Mouse (Mus musculus) brown adipose tissue, adult 24 weeks (tissue): Measurements from ENCODE around the gene Per1. TPM values are rescaled to one million over a fixed set of nuclear protein-coding genes. Genes with fewer than 3 reads are reported as not detected.
A peak's percentile ranks its signal among the peaks of the same experiment; 100 is the strongest.

Experiments
- H3K27ac ChIP-seq: fragments of 200-500 bp; replicated peaks from 2 replicates; pipeline ENCODE4 v1.5.1; 2012; ENCODE audit warnings: low read depth, mild to moderate bottlenecking, low read length
- H3K4me1 ChIP-seq: fragments of 200-500 bp; 2 replicates; pipeline ENCODE4 v1.6.1; 2012; ENCODE audit warnings: low read length, mixed read lengths; ENCODE audit not compliant: control insufficient read depth, insufficient read depth, insufficient read length
- H3K4me3 ChIP-seq: fragments of 200-500 bp; 2 replicates; pipeline ENCODE4 v1.5.1; 2012; ENCODE audit warnings: low read depth, mild to moderate bottlenecking, low read length, moderate library complexity; ENCODE audit not compliant: insufficient read depth
- polyA plus RNA-seq: library from polyadenylated mRNA; stranded (reverse); fragments of >200 nt; gene quantifications from 2 replicates; pipeline ENCODE4 v1.2.4, GENCODE M21; 2012; ENCODE audit not compliant: missing spikeins, insufficient read depth, insufficient read length

Gene Per1
- polyA plus RNA-seq, 1 experiment, result 7.9 TPM

DNA sequence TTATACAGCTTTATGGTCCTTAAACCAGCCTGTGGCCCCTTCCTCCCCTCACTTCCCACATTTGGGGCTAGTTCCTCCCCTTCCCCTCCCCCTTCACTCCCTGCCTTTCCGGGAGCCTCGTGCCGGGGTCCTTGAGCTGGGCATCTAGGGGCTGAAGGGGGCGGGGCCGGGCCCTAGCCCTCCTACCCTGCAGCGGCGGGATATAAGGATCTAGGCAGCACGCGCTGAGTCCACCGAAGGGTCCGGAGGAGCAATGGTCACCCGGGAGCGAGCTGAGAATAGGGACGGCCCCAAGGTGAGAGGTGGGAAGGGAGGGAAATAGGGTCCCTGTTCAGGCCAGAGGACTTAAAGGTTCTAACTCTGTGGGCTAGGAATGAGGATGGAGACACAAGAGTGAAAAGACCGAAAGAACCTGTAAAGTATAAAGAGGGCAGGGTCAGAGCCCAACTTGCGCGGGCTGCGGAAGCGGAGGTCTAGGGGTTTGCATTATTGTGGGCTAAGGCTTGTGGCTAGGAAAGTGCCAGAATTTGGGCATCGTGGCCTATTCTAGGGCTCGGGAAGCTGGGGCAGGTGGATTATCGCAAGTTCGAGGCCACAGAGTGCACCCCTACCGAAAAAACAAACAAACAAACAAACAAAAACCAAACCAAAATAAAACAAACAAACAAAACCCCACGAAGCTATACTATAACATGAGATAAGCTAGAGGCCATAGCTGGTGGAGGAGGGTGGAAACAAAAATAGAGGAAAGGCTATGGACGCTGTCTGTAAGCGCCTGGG is 25.4 kb downstream of the Per1 start, which contains the start of gene Hes7:
Hes7 (plus strand) TSS at position 184 of the 780 bp plus-strand sequence.
- H3K4me1 ChIP-seq, result no peaks in the 10 kb centered on the region; the same call in 1 of the 2 replicates
- H3K27ac ChIP-seq, result no peak within 1 kb of the TSS
- peak within 1 kb of the TSS; percentile 64 for H3K4me3 ChIP-seq

DNA sequence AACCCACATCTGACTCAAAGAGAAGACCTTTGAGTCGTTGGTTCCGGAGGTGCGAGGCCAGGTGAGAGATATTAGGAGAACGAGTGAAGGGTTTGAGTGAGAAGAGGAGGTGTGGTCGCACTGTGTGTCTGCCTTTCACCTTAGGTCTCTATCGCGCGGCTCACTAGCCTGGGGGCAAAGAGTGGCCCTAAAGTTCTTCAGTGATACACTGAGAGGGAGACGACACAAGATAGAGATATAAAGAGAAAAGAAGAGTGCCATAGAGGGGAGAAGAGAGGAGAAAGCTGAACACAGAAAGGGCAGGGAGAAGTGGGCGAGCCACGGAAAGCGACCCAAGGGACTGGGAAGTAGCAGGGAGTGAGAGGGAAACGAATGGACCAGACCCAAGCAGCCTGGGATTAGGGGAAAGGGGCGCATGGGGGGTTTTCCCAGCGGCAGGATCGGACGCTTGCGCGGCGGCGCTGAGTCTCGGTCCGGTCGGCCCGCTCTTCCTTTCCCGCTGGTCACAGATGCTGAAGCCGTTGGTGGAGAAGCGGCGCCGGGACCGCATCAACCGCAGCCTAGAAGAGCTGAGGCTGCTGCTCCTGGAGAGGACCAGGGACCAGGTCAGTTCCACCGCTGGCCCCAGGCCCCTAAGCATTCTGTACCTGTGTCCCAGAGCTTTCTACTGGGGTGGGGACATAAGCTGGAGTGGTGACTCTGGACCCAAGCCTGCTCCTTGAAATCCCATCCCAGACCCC is 26.2 kb downstream of the Per1 start:
- H3K4me3 ChIP-seq, result peak overlapping the region; percentile 64
- no peak overlapping the region for H3K27ac ChIP-seq
- H3K4me1 ChIP-seq, result no peaks in the 10 kb centered on the region; the same call in 1 of the 2 replicates

DNA sequence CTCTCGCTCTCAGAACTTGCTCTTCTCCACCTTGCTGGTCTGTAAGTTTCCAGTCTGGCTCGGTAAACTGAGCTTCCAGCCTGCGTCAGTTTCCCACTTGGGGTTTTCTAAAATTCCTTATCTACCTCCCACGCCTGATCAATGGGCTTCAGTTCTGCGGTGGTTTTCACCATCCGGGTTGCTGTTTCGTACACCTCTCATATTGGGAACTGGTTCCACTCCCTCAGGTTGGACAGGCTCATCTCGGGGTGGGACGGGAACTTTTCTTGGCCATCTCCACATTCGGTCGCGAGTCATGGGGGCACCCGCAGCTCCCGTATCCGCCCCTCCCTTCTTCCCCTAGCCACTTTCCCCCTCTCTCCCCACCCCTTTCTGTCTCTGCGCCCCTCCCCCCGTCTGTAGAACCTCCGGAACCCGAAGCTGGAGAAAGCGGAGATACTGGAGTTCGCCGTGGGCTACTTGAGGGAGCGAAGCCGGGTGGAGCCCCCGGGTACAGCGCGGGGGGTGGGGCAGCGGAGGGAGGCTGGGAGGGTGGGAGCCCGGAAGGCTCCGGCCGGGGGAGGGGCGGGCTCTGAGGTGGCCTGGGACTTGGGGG is 26.8 kb downstream of the Per1 start:
- Histone ChIP-seq H3K4me1 (no peaks in the 10 kb centered on the region; the same call in 1 of the 2 replicates), H3K27ac (0 out of 2 replicates have a peak overlapping the region, but pooled peaks have one; percentile 38), H3K4me3 (peak overlapping the region; percentile 64)

DNA sequence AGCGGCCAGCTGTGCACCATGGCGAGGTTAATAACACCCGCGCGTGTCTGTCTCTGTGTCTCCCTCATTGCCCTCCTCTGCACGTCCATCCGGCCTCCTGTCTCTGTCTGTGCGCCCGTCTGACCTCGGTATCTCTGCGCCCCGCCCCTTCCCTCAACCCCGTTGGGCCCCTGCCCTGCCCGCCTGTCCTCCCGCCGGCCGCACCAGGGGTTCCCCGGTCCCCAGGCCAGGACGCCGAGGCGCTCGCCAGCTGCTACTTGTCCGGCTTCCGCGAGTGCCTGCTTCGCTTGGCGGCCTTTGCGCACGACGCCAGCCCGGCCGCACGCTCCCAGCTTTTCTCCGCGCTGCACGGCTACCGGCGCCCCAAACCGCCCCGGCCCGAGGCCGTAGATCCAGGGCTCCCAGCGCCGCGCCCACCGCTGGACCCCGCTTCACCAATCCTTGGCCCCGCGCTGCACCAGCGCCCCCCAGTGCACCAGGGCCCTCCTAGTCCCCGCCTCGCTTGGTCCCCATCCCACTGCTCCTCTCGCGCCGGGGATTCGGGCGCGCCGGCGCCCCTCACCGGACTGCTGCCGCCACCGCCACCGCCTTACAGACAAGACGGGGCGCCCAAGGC is 27.4 kb downstream of the Per1 start, which contains the start of gene 9130213A22Rik:
9130213A22Rik (minus strand) TSS at position 254 of the 616 bp plus-strand sequence.
- H3K4me1 ChIP-seq, result no peaks in the 10 kb centered on the region; the same call in 1 of the 2 replicates
- H3K4me3 ChIP-seq, result peak within 1 kb of the TSS; percentile 64
- 0 out of 2 replicates have a peak within 1 kb of the TSS, but pooled peaks have one; percentile 38 for H3K27ac ChIP-seq

DNA sequence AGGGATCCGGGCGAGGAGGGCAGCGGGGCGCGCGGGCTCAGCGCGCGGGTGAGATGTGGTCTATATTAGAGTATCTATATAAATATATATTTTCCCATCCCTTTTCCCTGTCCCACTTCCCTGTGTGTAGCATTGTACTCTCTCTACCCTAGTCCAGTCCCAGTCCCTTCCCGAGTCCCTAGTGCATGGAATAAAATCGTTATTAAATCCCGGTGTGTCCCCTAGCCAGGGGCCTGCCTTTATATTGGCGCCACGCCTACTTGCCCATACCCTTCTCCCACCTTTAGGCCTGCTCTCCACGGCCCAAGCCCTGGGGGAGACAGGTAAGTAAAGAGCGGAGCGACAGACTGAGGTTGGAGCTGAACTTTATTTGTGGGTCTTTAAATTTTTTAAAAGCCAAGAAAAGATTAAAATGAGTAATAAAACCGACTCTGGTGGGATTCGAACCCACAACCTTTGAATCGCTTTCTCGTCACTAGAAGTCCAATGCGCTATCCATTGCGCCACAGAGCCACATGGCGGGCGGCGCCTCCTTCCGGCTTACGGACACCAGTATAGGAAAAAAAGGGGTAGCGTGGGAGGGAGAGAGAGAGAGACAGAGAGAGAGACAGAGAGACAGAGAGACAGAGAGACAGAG is 28.2 kb downstream of the Per1 start:
- Histone ChIP-seq H3K27ac (peak overlapping the region; percentile 75), H3K4me1 (no peaks in the 10 kb centered on the region; the same call in 1 of the 2 replicates), H3K4me3 (peak overlapping the region; percentile 64)

DNA sequence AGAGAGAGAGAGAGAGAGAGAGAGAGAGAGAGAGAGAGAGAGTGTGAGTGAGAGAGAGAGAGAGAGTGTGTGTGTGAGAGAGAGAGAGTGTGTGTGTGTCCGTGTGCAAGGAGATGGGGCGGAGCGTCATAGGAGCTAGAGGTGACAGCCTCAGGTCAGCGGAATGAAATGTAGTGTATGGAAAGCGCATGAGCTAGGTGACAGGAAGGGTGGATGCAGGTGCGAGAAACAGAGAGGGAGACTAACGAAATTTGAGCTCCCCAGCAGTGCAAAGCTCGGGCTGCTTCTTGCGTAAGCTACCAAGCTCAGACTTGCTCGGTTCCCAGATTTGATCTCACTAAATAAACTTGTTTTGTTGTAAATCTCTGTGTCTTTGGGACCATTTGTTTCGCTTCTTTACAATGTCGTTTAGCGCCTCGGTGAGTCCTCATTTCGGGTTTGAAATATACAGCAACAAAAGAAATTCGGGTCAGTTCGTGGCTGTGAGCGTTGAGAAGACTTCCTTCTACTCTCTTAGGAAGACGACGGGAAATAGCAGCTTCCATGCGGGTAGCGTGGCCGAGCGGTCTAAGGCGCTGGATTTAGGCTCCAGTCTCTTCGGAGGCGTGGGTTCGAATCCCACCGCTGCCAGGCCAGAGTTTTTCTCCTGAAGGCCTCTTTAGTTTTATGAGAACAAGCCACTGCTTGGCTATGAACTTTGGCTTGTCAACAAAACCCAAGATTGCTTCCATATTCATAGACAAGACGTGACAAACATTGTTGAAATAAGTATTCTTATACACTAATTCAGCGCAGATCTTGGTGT is 28.9 kb downstream of the Per1 start:
- peak overlapping the region; percentile 64 for H3K4me3 ChIP-seq
- H3K27ac ChIP-seq, result peak overlapping the region; percentile 75
- no peaks in the 10 kb centered on the region; the same call in 1 of the 2 replicates for H3K4me1 ChIP-seq

DNA sequence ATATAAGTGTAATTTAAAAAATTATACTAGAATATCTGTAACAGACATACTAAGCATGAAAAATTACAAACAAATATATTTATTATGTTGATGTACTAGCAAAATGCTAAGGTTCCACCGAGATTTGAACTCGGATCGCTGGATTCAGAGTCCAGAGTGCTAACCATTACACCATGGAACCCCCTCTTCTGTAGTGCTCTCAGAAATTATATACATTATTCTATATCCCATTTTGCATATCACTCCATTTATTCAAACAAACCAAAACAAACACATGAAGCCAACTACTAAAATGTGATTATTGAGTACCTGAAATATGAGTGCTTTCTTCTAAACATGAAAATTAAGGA is 29.5 kb downstream of the Per1 start:
- Histone ChIP-seq H3K4me1 (no peaks in the 10 kb centered on the region; the same call in 1 of the 2 replicates), H3K4me3 (no peak overlapping the region), H3K27ac (no peak overlapping the region)

DNA sequence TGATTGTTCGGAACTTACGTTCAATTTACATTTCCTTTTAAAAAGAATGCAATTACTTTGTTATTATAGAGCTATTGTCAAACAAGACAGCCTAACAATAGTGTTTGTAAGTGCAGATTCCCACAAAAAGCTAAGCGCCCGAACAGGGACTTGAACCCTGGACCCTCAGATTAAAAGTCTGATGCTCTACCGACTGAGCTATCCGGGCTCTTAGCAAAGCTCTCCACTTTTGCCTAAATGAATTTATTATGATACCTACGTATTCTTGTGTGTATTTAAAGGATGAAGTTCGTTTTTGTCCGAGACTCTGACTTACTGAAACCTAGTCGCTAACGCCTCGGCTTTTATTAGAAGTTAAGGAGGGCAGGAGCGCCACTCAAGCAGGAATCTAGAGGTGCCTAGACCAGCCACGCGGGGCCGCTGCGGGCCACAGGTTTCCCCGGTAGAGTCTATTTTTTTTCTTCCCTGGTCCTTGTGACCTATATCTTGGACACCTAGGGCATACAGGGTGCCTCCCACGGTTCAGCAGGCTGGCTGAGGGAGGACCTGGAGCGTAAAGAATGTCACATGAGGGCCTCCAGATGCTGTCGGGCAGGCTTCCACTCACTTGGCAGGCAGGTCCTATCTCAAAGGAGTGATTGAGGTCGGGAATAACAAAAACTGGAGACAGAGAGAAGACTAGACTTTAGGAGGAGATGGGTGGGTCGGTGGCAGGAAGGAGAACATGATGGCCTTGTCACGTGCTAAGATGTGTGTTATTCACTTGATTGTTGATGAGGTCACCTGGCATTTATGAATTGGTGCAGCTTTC is 30.2 kb downstream of the Per1 start:
- Histone ChIP-seq H3K27ac (peak overlapping the region; percentile 47), H3K4me1 (no peaks in the 10 kb centered on the region; the same call in 1 of the 2 replicates), H3K4me3 (peak overlapping the region; percentile 68)

DNA sequence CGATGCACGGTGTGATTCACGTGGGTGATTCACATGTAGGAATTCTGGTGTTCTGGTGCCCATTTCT is 30.7 kb downstream of the Per1 start, which contains the start of gene Aloxe3:
Aloxe3 (plus strand) TSS at position 45 of the 67 bp plus-strand sequence.
- Histone ChIP-seq H3K27ac (peak within 1 kb of the TSS; percentile 47), H3K4me1 (no peaks in the 10 kb centered on the region; the same call in 1 of the 2 replicates), H3K4me3 (peak within 1 kb of the TSS; percentile 68)

DNA sequence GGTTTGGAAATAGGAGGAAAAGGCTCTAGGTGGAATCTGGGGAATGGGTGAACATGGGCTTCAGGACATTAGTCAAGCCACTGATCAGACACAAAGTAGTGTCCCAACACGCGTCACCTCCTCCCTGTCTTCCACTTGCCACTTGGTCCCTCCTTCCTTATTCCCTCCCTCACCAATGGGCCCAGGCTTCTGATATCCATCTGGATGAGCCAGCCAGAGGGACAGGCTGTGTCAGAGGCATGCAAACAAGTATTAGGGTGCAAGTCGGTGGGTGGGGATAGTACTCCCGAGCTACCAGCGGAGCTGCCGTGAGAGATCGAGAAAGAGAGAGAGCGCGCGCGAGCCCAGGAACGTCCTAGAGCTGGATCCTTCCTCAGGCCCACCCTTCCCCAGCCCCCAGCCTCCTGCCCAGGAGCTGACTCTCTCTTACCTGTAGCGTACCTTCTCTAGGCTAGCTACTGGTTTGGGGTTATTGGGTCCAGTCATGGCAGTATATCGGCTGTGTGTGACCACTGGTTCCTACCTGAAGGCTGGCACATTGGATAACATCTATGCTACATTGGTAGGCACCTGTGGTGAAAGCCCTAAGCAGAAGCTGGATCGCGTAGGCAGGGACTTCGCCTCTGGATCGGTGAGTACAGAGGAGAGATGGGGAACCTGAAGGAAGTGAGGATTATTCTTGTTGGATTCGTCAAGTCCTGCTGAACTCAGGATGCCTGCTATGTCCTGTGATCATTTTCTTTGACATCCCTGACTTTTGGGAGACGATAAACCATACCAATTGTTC is 31.1 kb downstream of the Per1 start:
- H3K4me1 ChIP-seq, result no peaks in the 10 kb centered on the region; the same call in 1 of the 2 replicates
- no peak overlapping the region for H3K27ac ChIP-seq
- H3K4me3 ChIP-seq, result peak overlapping the region; percentile 68

DNA sequence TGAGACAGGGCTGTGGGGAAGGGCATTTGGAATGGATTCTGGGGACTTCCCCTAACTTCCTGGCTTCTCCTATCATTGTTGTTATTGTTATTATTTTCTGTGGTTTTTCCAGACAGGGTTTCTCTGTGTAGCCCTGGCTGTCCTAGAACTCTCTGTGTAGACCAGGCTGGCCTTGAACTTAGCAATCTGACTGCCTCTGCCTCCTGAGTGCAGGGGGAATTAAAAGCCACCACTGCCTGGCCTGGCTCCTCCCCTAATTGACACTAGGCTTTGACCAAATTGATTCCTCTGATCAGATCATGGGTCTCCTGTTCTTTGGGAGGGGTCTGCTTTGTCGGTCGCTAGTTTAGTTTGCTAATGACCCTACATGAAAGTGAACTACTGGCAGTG is 31.7 kb downstream of the Per1 start:
- Histone ChIP-seq H3K4me1 (no peaks in the 10 kb centered on the region; the same call in 1 of the 2 replicates), H3K27ac (no peak overlapping the region), H3K4me3 (no peak overlapping the region)

DNA sequence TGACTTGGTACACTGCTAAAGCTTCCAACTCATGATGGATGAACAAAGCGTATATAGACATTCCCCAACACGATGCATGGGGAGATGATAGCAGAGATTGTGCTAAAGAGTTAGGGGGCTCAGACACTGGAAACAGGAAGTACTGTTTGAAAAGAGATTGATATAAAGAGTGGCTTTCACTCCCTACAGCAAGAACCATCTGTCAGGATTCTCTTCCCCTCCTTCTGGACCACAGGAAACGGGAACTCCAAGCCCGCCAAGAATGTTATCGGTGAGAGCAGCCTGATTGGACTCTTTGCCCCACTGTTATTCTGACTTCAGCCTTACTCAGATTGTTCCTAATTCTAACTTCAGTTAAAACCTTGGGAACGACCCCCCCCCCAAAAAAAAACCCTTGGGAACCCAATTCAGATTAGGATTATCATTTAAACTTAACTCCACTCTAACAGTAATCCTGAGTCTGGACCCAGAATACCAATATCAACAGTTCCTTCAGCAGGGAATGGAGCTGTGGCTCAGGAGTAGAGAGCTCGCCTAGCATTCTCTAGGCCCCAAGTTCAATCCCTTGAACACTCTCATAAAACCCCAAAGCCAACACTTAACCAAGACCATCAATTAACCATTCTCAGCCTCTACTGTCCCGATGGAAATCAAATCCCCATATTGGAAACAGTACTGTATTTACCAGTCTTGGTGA is 33.6 kb downstream of the Per1 start:
- no peaks in the 10 kb centered on the region; the same call in 1 of the 2 replicates for H3K4me1 ChIP-seq
- H3K27ac ChIP-seq, result no peak overlapping the region
- H3K4me3 ChIP-seq, result no peak overlapping the region
